Mouse (Mus musculus) hindbrain, embryonic 10.5 days (tissue): ENCODE data around the gene Hexa. TPM values are rescaled to one million over a fixed set of nuclear protein-coding genes. Genes with fewer than 3 reads are reported as not detected.
A peak's percentile ranks its signal among the peaks of the same experiment; 100 is the strongest.

Experiments
- DNase-seq: peaks from one replicate; pipeline ENCODE4 v3.0.0-alpha.2; 2017; ENCODE audit warnings: low spot score
- H3K27ac ChIP-seq: fragments of 300-500 bp; sonication (generic); 2 replicates; pipeline ENCODE4 v1.5.1; 2016; ENCODE audit warnings: mild to moderate bottlenecking, moderate library complexity
- H3K27me3 ChIP-seq: fragments of 300-500 bp; sonication (generic); 2 replicates; pipeline ENCODE4 v1.6.1; 2016; ENCODE audit warnings: mild to moderate bottlenecking; ENCODE audit not compliant: poor library complexity, insufficient read depth, severe bottlenecking
- H3K36me3 ChIP-seq: fragments of 300-500 bp; sonication (generic); 2 replicates; pipeline ENCODE4 v1.6.1; 2016; ENCODE audit warnings: mild to moderate bottlenecking, moderate library complexity
- H3K4me1 ChIP-seq: fragments of 300-500 bp; sonication (generic); replicated peaks from 2 replicates; pipeline ENCODE4 v1.6.1; 2016; ENCODE audit warnings: mild to moderate bottlenecking
- H3K4me3 ChIP-seq: fragments of 300-500 bp; sonication (generic); 2 replicates; pipeline ENCODE4 v1.5.1; 2016; ENCODE audit warnings: mild to moderate bottlenecking, moderate library complexity
- H3K9me3 ChIP-seq: fragments of 300-500 bp; sonication (generic); 2 replicates; pipeline ENCODE4 v1.6.1; 2016; ENCODE audit warnings: mild to moderate bottlenecking, moderate library complexity
- WGBS: fragments of 180-500 bp; shearing (Covaris S2); methylation state at CpG from one replicate; pipeline ENCODE4 v1.1.7; 2016; 5-methylcytosine and 5-hydroxymethylcytosine counted together
- polyA plus RNA-seq: library from polyadenylated mRNA; unstranded; fragments of >200 nt; fragmentation: Nextera tagmentation; extraction: Ambion mirVana; gene quantifications from 2 replicates; pipeline ENCODE4 v1.2.1, GENCODE M21; 2016

Hexa gene
- polyA plus RNA-seq, 1 experiment from 2014 or later: 49.4 TPM

DNA sequence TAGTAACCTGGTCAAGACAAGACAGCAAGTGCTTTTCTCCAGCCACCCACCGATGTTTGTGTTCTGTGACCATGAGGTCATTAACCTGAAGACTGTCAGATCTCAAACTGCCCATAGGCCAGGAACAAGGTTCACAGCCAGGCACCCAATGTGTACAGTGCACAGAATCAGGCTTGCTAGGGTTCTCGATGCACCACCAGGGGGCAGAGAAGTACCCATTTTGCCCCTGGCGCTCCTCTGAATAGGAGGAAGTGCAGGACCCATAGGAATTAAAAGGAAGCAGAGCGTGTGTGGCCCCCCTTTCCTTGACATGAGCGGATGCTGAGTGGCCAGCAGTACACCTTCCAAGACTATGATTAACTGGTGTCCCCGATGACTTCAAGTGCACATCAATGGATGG lies 27.8 kb downstream of the Hexa start:
- Histone ChIP-seq H3K27me3 (no peaks in the 10 kb centered on the region), H3K27ac (no peak overlapping the region), H3K36me3 (peaks cover 31% of the 10 kb centered on the region), H3K4me3 (no peak overlapping the region), H3K9me3 (no peaks in the 10 kb centered on the region), H3K4me1 (0 out of 2 replicates have a peak, but pooled peaks cover 2% of the 10 kb centered on the region)
- 39% methylated on average over 6 of the region's 6 CpGs for WGBS
- peak; percentile 58 for DNase-seq

DNA sequence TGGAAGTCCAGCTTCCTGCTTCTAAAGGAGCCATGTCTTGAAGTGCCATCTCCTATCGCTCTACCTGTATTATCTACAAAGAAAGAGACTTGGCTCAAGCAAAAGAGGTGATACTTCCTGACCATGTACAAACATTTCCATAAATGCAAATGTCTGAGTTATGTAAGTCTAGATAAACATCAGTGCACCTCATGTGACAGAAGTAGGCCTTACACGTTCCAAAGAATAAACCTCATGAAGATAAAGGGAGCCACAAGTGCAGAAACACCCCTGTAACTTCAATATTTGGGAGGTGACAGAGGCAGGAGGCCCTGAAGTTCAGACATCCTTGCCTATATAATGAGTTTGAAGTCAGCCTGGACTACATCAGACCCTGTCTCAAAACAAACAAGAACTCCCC lies 32.5 kb downstream of the Hexa start:
- peaks cover 13% of the 10 kb centered on the region for H3K27me3 ChIP-seq
- WGBS: 78% methylated on average over 2 of the region's 2 CpGs
- H3K36me3 ChIP-seq: no peaks in the 10 kb centered on the region
- no peak for DNase-seq
- no peaks in the 10 kb centered on the region for H3K9me3 ChIP-seq
- H3K4me3 ChIP-seq: no peak overlapping the region
- H3K27ac ChIP-seq: no peak overlapping the region
- no peaks in the 10 kb centered on the region for H3K4me1 ChIP-seq

DNA sequence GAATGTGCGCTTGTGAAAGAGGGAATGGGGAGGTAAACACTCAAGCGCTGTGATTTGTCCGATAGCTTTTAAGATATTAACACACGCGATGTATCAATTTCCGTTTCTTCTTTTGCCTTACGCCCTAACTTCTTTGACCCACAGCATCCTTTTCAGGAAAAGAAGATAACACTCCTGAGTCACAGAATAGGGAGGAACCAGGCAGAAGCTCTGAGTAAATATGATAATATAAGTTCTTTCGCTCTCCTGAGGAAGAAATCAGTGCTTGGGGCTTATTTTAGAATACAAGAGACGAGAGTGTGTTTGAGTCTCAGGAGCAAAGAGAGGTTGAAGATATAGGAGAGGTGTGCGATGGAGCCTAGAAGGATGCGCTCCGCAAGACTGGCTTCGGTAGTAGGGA lies 38.1 kb downstream of the Hexa start:
- Histone ChIP-seq H3K4me1 (peaks cover 18% of the 10 kb centered on the region), H3K27me3 (peaks cover 52% of the 10 kb centered on the region), H3K4me3 (peak overlapping the region; percentile 52), H3K36me3 (no peaks in the 10 kb centered on the region), H3K27ac (peak overlapping the region; percentile 77; the same call in 1 of the 2 replicates), H3K9me3 (no peaks in the 10 kb centered on the region)
- DNase-seq: no peak
- 16% methylated on average over 13 of the region's 13 CpGs for WGBS

DNA sequence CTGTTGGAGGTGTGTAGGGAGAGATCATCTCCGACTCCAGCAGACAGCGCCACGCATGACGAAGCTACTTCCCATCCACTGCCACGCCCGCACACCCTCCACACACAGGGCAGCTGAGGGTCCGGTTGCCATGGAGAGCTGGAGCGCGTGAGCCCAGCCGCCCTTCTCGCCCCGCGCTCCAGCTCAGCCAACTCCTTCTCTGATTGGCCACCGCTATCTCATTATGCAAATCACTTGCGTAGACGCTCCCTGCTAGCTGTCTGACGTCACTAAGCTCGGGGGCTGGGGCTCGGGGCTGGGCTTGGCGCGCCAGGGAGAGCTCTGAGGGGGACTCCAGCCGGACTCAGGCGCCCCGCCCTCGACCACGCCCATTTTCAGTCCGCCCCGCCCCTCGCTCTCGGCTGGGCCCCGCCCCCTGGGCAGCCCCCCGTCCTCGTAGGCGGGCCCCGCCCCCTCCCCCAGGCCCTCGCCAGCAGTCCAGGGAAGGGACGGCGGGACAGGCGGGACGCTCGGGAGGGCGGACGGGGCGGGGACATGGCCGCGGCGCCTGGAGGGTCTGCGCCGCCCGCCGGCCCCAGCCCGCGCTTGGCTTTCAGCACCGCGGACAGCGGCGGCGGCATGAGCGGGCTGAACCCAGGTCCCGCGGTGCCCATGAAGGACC lies 38.6 kb downstream of the Hexa start, which contains the start of gene Celf6:
Gene Celf6, plus strand, starts transcription at position 74 of the 661 bp plus-strand sequence.
- peaks cover 52% of the 10 kb centered on the region for H3K27me3 ChIP-seq

DNA sequence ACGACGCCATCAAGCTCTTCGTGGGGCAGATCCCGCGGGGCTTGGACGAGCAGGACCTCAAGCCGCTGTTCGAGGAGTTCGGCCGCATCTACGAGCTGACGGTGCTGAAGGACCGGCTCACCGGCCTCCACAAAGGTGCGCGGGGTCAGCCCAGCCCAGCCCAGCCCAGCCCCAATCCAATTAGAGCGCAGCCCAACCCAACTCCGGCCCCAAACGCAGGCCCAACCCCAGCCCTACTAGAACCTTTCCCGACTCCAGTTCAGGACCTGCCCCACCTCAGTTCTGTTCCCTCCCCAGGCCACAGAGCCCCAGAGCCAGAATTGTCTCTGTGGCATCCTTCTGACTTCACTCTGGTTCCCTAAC lies 39.1 kb downstream of the Hexa start:
- peak overlapping the region; percentile 52 for H3K4me3 ChIP-seq
- under 1% methylated on average over 20 of the region's 20 CpGs for WGBS
- peaks cover 18% of the 10 kb centered on the region for H3K4me1 ChIP-seq
- H3K9me3 ChIP-seq: no peaks in the 10 kb centered on the region
- H3K36me3 ChIP-seq: no peaks in the 10 kb centered on the region
- H3K27me3 ChIP-seq: peaks cover 53% of the 10 kb centered on the region
- DNase-seq: no peak
- peak overlapping the region; percentile 77 for H3K27ac ChIP-seq

More for the DNA sequence above, 38.6 kb downstream of the Hexa start, which contains the start of gene Celf6:
- peaks cover 18% of the 10 kb centered on the region for H3K4me1 ChIP-seq
- WGBS: under 1% methylated on average over 61 of the region's 61 CpGs
- peak within 1 kb of the TSS; percentile 52 for H3K4me3 ChIP-seq
- H3K9me3 ChIP-seq: no peaks in the 10 kb centered on the region
- no peaks in the 10 kb centered on the region for H3K36me3 ChIP-seq
- peak; percentile 100 for DNase-seq
- H3K27ac ChIP-seq: peak within 1 kb of the TSS; percentile 77

DNA sequence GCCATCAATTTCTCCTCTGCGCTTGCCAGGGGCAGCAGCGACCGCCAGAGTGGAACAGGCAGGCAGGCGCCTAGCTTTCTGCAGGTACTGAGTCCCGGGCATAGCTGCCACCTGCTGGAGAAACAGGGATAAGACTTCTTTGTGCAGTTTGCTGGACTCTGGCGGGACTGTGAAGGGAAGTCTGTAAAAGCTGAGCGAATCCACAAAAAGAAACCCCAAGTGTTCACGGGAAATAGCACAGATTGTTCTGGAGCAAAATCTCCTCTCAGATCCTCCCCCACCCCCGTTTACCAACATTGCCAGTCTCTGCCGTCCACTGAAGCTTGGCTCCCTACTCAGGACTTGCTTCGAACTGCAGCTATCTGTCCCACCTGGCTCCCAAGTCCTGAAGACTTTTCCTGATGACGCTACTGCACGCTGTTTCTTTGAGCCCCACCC lies 45.5 kb downstream of the Hexa start:
- 7% methylated on average over 13 of the region's 13 CpGs for WGBS
- H3K27ac ChIP-seq: no peak overlapping the region
- peaks cover 54% of the 10 kb centered on the region for H3K27me3 ChIP-seq
- peak overlapping the region; percentile 32 for H3K4me3 ChIP-seq
- H3K4me1 ChIP-seq: peaks cover 20% of the 10 kb centered on the region
- H3K36me3 ChIP-seq: no peaks in the 10 kb centered on the region
- no peaks in the 10 kb centered on the region for H3K9me3 ChIP-seq
- DNase-seq: peak; percentile 80

DNA sequence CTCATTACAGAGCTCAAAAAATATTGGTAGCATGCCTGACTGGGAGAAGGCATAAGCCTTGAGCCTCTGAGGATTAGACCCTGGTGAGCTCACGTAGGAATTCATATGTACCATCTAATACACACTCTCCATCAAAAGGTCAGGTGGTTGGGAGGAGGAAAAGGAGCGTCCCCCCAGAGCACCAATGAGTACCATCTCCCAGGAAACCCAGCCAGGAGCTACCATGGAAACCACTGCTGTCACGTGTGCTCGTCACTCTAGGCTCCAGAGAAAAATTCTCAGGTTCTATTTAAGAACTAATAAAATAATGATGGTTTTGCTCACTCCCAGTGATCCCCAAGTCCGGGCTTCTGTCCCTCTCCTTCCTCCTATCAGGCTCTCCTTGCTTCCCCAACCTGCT lies 48.9 kb downstream of the Hexa start:
- H3K4me1 ChIP-seq: peaks cover 20% of the 10 kb centered on the region
- no peak overlapping the region for H3K4me3 ChIP-seq
- no peak for DNase-seq
- H3K9me3 ChIP-seq: no peaks in the 10 kb centered on the region
- no peak overlapping the region for H3K27ac ChIP-seq
- 68% methylated on average over 5 of the region's 5 CpGs for WGBS
- H3K27me3 ChIP-seq: peaks cover 59% of the 10 kb centered on the region
- H3K36me3 ChIP-seq: no peaks in the 10 kb centered on the region

DNA sequence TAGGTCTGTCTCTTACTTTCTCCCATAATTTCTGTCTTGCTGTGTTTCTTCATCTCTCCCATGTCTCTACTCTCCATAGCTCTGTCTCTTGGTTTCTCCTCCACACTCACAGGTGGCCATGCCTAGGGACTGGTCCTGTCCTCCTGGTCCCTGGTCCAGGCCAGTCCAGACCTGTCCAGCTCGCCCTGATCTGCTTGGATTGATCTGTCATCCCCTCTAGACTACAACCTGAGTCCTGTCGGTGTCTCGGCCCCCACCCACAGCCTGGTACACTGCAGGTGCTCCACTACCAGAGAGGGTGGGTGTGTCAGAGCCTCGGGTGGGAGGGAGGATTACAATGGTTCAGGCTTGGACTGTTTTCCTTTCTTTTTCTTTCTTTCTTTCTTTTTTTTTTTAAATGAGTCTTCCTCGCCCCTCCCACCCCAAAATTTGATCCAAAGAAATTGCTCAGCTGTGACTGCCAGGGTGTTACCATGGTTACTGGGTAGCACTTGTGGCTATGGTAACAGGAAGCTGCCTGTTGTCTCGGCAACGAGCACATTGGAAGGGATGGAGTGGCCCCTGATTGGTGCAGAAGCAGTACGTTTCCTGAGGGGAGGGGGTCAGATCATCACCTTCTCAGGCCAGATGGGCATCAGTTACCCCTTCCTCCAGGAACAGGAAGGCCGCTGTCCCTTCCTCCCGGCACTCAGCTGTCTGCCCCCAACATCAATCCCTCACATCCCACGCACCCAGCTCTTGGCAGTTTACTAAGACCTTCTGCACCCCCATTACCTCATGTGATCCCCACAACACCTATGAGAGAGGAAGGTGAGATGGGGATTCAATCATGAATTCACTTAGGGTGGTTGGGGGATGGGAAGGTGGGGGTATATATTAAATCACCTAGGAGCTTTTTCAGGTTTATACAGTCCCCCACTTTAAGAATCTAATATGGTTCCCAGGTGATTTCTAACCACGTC lies 49.7 kb downstream of the Hexa start:
- Histone ChIP-seq H3K9me3 (no peaks in the 10 kb centered on the region), H3K4me1 (peaks cover 20% of the 10 kb centered on the region), H3K36me3 (no peaks in the 10 kb centered on the region), H3K4me3 (no peak overlapping the region), H3K27ac (0 out of 2 replicates have a peak overlapping the region, but pooled peaks have one; percentile 35), H3K27me3 (peaks cover 55% of the 10 kb centered on the region)
- 32% methylated on average over 12 of the region's 12 CpGs for WGBS
- peak; percentile 55 for DNase-seq

DNA sequence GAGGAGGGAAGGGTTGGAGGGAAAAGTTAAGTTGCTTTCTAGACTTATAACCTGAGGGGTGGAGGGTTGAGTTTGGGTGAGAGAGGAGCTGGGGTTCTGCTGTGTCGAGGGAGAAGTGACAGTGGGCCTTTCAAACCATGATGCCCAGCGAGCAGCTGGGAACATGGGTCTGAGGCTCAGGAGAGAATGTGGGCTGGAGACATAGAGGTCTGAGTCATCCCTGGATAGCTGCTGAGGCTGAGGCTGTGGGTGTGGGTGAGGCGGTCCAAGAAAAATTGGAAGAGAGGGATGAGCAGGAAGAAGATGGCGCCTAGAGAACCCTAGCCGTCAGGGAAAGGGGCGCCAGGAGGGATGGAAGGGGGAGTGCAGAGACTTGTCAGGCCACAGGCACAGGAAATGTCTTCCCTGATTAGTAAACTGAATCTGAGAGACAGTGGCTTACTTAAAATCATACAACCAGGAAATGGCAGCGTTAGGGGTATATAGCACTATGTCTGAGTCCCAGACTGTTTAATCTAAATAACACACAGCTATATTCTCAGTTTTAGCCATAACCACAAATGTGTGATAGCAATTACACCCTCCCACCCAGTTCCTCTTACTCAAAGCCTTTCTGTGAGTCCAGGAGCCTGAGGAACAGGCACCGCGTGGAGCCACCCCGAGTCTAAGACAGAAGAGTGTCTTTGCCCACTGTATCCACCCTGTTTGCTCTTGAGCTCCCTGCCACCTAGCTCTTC lies 50.5 kb downstream of the Hexa start:
- no peaks in the 10 kb centered on the region for H3K36me3 ChIP-seq
- no peak for DNase-seq
- no peak overlapping the region for H3K27ac ChIP-seq
- no peak overlapping the region for H3K4me3 ChIP-seq
- H3K9me3 ChIP-seq: no peaks in the 10 kb centered on the region
- peaks cover 19% of the 10 kb centered on the region for H3K4me1 ChIP-seq
- WGBS: 84% methylated on average over 10 of the region's 10 CpGs
- peaks cover 52% of the 10 kb centered on the region for H3K27me3 ChIP-seq

DNA sequence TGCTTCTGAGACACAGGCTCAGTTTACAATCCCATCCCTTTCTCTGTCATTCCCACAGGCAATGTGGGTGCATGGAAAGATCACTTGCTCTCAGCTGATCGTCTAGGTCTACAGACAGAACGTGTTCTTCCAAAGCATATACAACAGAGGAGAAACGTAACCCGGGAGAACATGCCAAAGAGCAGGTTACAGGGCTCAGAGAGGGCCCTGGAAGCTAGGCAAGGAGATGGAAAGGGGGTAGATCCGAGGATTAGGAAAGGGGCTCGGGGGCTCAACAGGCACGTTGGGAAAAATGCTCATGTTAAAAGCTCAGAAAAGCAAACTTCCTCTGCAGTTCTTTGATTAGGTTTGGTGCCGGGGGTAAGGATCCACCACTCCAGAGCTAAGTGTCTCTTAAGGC lies 62.3 kb downstream of the Hexa start:
- no peak overlapping the region for H3K27ac ChIP-seq
- WGBS: 82% methylated on average over 8 of the region's 8 CpGs
- no peak overlapping the region for H3K4me3 ChIP-seq
- no peak for DNase-seq
- H3K36me3 ChIP-seq: no peaks in the 10 kb centered on the region
- peaks cover 28% of the 10 kb centered on the region for H3K27me3 ChIP-seq
- H3K4me1 ChIP-seq: peaks cover 16% of the 10 kb centered on the region
- no peaks in the 10 kb centered on the region for H3K9me3 ChIP-seq

DNA sequence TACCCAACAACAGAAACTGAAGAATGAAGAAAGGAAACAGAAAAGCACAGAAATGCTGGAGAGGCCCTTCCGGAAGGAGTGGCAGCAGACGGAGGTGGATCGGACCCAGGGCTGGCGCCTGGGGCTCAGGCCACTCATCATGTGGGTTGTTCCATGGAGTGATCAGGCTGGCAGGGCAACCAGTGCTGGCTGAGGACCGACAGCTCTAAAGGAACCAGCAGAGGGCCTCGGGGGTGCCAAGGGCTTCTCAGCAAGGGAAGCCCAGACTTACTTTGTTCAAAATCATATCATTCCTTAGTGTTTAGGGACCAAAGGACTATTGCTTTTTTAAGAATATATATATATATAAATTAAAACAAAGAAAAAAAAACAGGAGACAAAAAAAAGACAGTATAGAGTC lies 66.6 kb downstream of the Hexa start:
- Histone ChIP-seq H3K4me3 (no peak overlapping the region), H3K27ac (no peak overlapping the region), H3K36me3 (no peaks in the 10 kb centered on the region), H3K4me1 (peaks cover 16% of the 10 kb centered on the region), H3K27me3 (peaks cover 28% of the 10 kb centered on the region), H3K9me3 (no peaks in the 10 kb centered on the region)
- 53% methylated on average over 6 of the region's 6 CpGs for WGBS
- DNase-seq: no peak

DNA sequence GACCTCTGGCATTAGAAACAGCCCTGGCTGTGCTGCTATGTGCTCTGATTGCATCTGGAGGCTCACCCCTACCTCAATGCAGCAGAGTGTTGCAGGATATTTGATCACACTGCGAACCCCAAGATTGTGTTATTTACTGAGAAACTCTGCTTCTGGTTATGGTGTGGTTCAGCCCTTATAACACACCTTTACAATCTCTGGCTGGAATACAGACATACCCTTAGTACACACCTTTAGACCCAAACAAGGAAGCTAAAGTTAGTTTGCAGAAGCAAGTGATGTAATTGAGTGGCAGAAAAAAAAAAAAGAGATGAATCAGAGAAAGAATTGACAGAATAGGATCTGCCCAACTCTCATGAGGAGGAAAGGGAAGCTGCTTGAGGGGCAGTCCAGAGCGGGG lies 71.6 kb downstream of the Hexa start:
- DNase-seq: no peak
- Histone ChIP-seq H3K9me3 (no peaks in the 10 kb centered on the region), H3K27me3 (no peaks in the 10 kb centered on the region), H3K4me1 (peaks cover 9% of the 10 kb centered on the region; the same call in 1 of the 2 replicates), H3K36me3 (no peaks in the 10 kb centered on the region), H3K4me3 (no peak overlapping the region), H3K27ac (no peak overlapping the region)
- 92% methylated on average over 2 of the region's 2 CpGs for WGBS
